Mouse (Mus musculus) cortical plate, adult 2 months (tissue): ENCODE results near the gene Fat3.

Source experiments
- CTCF ChIP-seq: fragments of 200-500 bp; IDR thresholded peaks from 2 replicates; pipeline ENCODE4 v1.5.1; 2011; ENCODE audit warnings: mild to moderate bottlenecking, control low read depth, low read length; ENCODE audit not compliant: insufficient read depth; ENCODE audit errors: extremely low read depth
- POLR2A ChIP-seq: fragments of 200-500 bp; IDR thresholded peaks from 2 replicates; pipeline ENCODE4 v1.6.1; 2011; ENCODE audit warnings: mild to moderate bottlenecking, low read length, control low read depth; ENCODE audit not compliant: insufficient read depth; ENCODE audit errors: extremely low read depth

DNA sequence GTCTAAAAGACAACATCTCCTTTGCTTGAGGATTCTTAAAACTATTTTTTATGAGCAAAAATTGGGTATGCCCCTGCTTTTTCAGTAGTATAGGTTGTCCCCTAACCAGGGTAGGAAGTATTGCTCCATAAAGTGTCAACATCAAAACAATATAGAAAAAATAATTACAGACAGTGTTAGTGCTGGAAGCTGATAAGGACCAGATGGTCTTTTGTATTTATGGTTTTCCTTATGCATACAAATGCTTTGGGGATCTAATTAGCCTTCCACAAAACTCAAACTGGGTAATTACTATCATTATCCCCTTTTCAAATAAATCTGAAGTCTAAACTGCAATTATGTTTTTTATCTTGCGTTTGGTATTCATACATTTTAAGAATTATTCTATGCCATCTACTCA lies 368.5 kb downstream of the Fat3 start:
- TF ChIP-seq CTCF (no peak), POLR2A (no peak)
